Mouse (Mus musculus): Measurements from ENCODE around the gene Nol10. TPM values are rescaled to one million over a fixed set of nuclear protein-coding genes. Genes with fewer than 3 reads are reported as not detected.

The Nol10 gene
- total RNA-seq, 2 experiments from 2014 or later = 7.1 to 7.4 TPM

Small RNA genes lying within 50 kb of the gene (microRNA-seq; reads per million reads assigned to microRNA genes)
- 2.4 to 2.8 reads per million in 2 experiments for gene Mir3066

Other genes starting within 250 kb of the Nol10 start
- under 1 TPM in 1 of 2 experiments, not detected in 1; 0.05 TPM for gene Kcnf1, start 171.6 kb upstream of the Nol10 start, total RNA-seq (2021)
- gene Pdia6, start 81.9 kb upstream of the Nol10 start, total RNA-seq (2021) = 100 to 1,000 TPM in 1 of 2 experiments, 10 to 100 TPM in 1; 76.7 to 102 TPM
- gene Atp6v1c2, start 19.1 kb upstream of the Nol10 start, total RNA-seq (2021) = under 1 TPM in 1 of 2 experiments, not detected in 1; 0.36 TPM
- gene Odc1, start 196.3 kb downstream of the Nol10 start, total RNA-seq (2021) = 10 to 100 TPM; 50.6 to 59.0 TPM

Measured in heart, postnatal 14 days (tissue).